Mouse (Mus musculus): ENCODE results near the gene Eef2.

GRCm38 (mm10) chr10:81229735-81230437 is 53.5 kb downstream of the Eef2 start:
- no peak for TF ChIP-seq POLR2A (IDR thresholded peaks at IDR 0.05; ENCODE audit: insufficient read depth, low read length)
- TF ChIP-seq CTCF (IDR thresholded peaks at IDR 0.05; ENCODE audit: low read depth, low read length): no peak
- TF ChIP-seq EP300 (IDR thresholded peaks at IDR 0.05; ENCODE audit: insufficient read depth, low read depth, low read length): peak; percentile 46; the same call in 1 of the 2 replicates

Measured in ES-Bruce4 (cell line).